Mouse (Mus musculus): ENCODE measurements around the gene Retreg1.

The Retreg1 gene

GRCm38 (mm10) chr15:25830426-25830825 lies 12.6 kb upstream of the Retreg1 start:
- no peak for DNase-seq (ENCODE audit: low spot score)

- DNase-seq (ENCODE audit: low spot score), result no peak
Observed at GRCm38 (mm10) chr15:25834282-25834681, 8.7 kb upstream of the Retreg1 start.

GRCm38 (mm10) chr15:25834920-25835674 lies 7.9 kb upstream of the Retreg1 start:
- DNase-seq (ENCODE audit: low spot score), result no peak

- no peak for DNase-seq (ENCODE audit: low spot score)
Observed at GRCm38 (mm10) chr15:25842462-25843085, 406 bp upstream of the Retreg1 start.

- no peak for DNase-seq (ENCODE audit: low spot score)
Observed at GRCm38 (mm10) chr15:25844013-25844570, 1.1 kb downstream of the Retreg1 start.

GRCm38 (mm10) chr15:25844771-25845170 lies 1.8 kb downstream of the Retreg1 start:
- no peak for DNase-seq (ENCODE audit: low spot score)

- DNase-seq (ENCODE audit: low spot score), result no peak
Observed at GRCm38 (mm10) chr15:25847576-25848168, 4.7 kb downstream of the Retreg1 start.

- DNase-seq (ENCODE audit: low spot score), result no peak
Observed at GRCm38 (mm10) chr15:25850552-25850951, 7.6 kb downstream of the Retreg1 start.

GRCm38 (mm10) chr15:25854270-25854904 lies 11.4 kb downstream of the Retreg1 start:
- DNase-seq (ENCODE audit: low spot score), result no peak

- no peak for DNase-seq (ENCODE audit: low spot score)
Observed at GRCm38 (mm10) chr15:25858611-25859058, 15.7 kb downstream of the Retreg1 start.

GRCm38 (mm10) chr15:25859469-25859868 lies 16.5 kb downstream of the Retreg1 start:
- no peak for DNase-seq (ENCODE audit: low spot score)

- no peak for DNase-seq (ENCODE audit: low spot score)
Observed at GRCm38 (mm10) chr15:25861900-25862299, 18.9 kb downstream of the Retreg1 start.

- DNase-seq (ENCODE audit: low spot score), result no peak
Observed at GRCm38 (mm10) chr15:25865605-25866004, 22.6 kb downstream of the Retreg1 start.

- no peak for DNase-seq (ENCODE audit: low spot score)
Observed at GRCm38 (mm10) chr15:25866106-25866505, 23.1 kb downstream of the Retreg1 start.

GRCm38 (mm10) chr15:25869129-25869528 lies 26.1 kb downstream of the Retreg1 start:
- DNase-seq (ENCODE audit: low spot score), result no peak

- DNase-seq (ENCODE audit: low spot score), result no peak
Observed at GRCm38 (mm10) chr15:25871470-25871869, 28.5 kb downstream of the Retreg1 start.

GRCm38 (mm10) chr15:25872118-25872517 lies 29.1 kb downstream of the Retreg1 start:
- no peak for DNase-seq (ENCODE audit: low spot score)

GRCm38 (mm10) chr15:25872657-25873056 lies 29.7 kb downstream of the Retreg1 start:
- DNase-seq (ENCODE audit: low spot score), result no peak

GRCm38 (mm10) chr15:25873536-25873935 lies 30.6 kb downstream of the Retreg1 start:
- no peak for DNase-seq (ENCODE audit: low spot score)

- DNase-seq (ENCODE audit: low spot score), result no peak
Observed at GRCm38 (mm10) chr15:25876601-25877161, 33.7 kb downstream of the Retreg1 start.

- DNase-seq (ENCODE audit: low spot score), result no peak
Observed at GRCm38 (mm10) chr15:25877798-25878197, 34.8 kb downstream of the Retreg1 start.

- no peak for DNase-seq (ENCODE audit: low spot score)
Observed at GRCm38 (mm10) chr15:25879229-25879628, 36.2 kb downstream of the Retreg1 start.

Measured in testis, postnatal 10 days (tissue).